Mouse (Mus musculus) splenic B cell, adult 2 months (primary cell): ENCODE results near the gene Dcaf12.
A peak's percentile ranks its signal among the peaks of the same experiment; 100 is the strongest.

Experiments used
- DNase-seq: peaks from one replicate; pipeline ENCODE4 v3.0.0-alpha.2; 2011; ENCODE audit warnings: low read depth, low spot score
- H3K27me3 ChIP-seq: 2 replicates; pipeline ENCODE4 v1.6.1; 2012; ENCODE audit warnings: mild to moderate bottlenecking, low read length, moderate library complexity, mixed read lengths; ENCODE audit not compliant: control insufficient read depth, poor library complexity, insufficient read depth, severe bottlenecking
- H3K36me3 ChIP-seq: 2 replicates; pipeline ENCODE4 v1.6.1; 2012; ENCODE audit warnings: mild to moderate bottlenecking, low read length, moderate library complexity, mixed read lengths; ENCODE audit not compliant: control insufficient read depth, poor library complexity, insufficient read depth, severe bottlenecking

Gene Dcaf12

DNA sequence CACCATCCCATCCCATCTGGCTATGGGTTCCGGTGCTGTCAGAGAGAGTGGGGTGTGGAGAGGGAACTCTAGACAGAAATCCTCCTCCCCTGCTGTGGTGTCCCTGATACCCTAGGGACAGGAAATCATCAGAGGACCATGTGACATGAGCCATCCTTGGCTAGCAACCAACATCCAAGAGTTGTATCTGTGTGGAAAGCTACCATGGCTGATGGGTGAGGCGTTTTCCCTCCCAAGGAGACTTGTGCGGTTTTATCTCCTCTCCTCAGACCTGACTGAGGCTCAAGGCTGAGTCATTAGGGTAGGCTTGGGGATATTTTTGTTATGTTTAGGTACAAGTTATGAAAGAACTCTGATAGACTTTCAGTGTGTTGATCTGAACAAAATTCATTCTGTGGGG, 16.4 kb upstream of the Dcaf12 start:
- H3K36me3 ChIP-seq = no peaks in the 10 kb centered on the region
- no peak for DNase-seq
- no peaks in the 10 kb centered on the region for H3K27me3 ChIP-seq

DNA sequence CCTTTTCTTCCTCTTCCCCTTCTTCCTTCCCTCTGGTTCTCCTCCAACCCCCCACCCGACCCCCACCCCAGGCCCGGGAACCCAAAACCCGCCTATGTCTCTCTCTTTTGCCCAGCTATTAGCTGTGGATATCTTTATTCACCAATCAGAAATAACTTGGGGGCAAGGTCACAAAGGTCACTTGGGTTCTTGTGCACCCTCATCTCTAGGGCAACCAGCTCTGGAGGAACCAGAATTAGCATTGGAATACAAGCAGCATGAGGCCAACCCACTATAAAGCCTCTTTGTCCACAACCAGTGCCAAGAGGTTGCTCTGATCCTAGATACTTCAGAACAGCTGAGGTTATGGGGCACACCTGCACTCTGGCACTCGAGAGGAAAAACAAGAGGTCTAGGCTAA, 14.8 kb upstream of the Dcaf12 start:
- DNase-seq = no peak
- Histone ChIP-seq H3K36me3 (no peaks in the 10 kb centered on the region), H3K27me3 (no peaks in the 10 kb centered on the region)

DNA sequence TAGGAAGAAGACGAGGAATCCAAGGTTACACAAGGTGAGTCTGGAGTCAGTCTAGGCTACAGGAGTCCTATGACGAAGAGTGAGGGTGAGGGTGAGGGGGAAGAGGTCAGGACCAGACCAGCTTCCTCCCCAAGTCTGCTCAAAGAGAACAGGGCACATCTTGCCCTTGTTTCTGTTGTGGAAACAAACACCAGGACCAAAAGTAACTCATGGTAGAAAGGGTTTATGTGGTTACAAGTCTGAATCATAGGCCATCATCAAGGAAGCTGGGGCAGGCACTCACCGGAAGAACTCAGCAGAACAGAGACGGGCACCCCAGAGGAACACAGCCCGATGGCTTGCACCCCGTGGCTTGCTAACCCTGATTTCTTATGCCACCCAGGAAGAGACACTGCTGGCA, 12.2 kb upstream of the Dcaf12 start:
- DNase-seq = no peak
- no peaks in the 10 kb centered on the region for H3K27me3 ChIP-seq
- no peaks in the 10 kb centered on the region for H3K36me3 ChIP-seq

DNA sequence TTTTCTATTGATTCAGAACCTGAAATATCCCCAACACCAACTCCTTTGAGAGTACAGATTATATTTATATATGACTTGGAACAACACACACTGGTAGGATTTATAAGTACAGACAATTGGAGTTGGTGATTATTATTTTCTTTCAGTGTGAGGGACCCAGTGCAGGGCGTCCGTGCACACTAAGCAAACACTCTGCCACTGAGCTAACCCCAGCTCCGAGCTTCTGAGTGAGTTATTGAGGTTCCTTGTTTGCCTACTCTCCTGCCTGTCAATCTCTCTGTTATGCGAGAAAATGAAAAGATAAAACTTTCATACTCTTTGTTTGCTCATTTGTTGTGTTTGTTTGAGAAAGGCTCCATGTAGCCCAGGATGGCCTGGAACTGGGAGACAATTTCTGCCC, 6.3 kb upstream of the Dcaf12 start:
- no peak for DNase-seq
- Histone ChIP-seq H3K36me3 (no peaks in the 10 kb centered on the region), H3K27me3 (no peaks in the 10 kb centered on the region)

DNA sequence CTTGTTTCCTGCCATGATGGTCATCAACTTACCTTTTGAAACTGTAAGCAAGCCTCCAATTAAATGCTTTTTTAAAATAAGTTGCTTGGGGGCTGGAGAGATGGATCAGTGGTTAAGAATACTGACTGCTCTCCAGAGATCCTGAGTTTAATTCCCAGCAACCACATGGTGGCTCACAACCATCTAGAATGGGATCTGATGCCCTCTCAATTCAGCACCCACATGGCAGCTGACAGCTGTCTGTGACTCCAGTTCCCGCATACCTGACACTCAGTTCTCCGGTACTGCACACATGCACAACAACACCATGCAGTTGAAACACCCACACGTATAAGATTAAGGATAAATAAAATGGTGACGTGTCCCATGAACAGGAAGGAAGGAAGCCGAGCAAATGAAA, 3.6 kb upstream of the Dcaf12 start:
- Histone ChIP-seq H3K27me3 (no peaks in the 10 kb centered on the region), H3K36me3 (no peaks in the 10 kb centered on the region)
- DNase-seq = no peak

DNA sequence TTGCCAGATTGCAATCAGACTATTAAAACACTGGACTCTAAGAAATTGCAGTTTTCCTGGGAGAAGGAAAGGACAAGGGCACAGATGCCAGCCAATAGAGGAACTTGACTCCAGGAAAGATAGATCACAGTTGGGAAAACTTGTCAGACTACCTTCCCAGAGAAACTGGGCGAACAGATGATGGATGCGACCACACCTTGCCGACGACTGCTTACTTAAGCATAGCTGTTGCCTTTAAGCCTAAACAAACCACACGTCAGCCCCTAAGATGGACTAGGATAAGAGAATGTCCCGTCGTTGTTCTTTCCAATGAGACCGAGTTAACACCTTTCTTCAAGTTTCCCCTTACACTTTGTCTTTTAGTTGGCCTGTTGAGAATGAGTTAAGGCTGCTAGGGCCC, 484 bp upstream of the Dcaf12 start:
- H3K27me3 ChIP-seq = no peaks in the 10 kb centered on the region
- DNase-seq = no peak

DNA sequence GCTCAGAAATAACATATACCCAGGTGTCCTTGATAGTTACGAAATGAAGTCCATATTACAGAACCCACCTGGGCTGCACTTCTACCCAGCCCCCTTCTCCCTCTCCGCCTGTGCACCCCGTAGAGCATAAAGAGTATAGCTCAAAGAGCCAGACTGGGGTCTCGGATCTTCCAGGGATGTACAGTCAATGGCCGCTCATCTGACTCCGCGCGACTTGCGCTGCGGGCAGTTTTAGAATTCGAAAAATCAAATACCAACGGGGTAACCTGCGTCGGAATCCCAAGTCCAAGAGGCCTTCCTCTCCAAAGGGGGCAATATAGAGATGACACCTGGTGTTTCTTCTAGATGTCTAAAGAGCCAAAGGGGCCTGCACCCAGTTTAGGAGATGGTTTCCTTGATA, 967 bp downstream of the Dcaf12 start:
- Histone ChIP-seq H3K27me3 (no peaks in the 10 kb centered on the region), H3K36me3 (peaks cover 4% of the 10 kb centered on the region)
- no peak for DNase-seq

More for the DNA sequence above, 484 bp upstream of the Dcaf12 start:
- H3K36me3 ChIP-seq = peaks cover 1% of the 10 kb centered on the region

DNA sequence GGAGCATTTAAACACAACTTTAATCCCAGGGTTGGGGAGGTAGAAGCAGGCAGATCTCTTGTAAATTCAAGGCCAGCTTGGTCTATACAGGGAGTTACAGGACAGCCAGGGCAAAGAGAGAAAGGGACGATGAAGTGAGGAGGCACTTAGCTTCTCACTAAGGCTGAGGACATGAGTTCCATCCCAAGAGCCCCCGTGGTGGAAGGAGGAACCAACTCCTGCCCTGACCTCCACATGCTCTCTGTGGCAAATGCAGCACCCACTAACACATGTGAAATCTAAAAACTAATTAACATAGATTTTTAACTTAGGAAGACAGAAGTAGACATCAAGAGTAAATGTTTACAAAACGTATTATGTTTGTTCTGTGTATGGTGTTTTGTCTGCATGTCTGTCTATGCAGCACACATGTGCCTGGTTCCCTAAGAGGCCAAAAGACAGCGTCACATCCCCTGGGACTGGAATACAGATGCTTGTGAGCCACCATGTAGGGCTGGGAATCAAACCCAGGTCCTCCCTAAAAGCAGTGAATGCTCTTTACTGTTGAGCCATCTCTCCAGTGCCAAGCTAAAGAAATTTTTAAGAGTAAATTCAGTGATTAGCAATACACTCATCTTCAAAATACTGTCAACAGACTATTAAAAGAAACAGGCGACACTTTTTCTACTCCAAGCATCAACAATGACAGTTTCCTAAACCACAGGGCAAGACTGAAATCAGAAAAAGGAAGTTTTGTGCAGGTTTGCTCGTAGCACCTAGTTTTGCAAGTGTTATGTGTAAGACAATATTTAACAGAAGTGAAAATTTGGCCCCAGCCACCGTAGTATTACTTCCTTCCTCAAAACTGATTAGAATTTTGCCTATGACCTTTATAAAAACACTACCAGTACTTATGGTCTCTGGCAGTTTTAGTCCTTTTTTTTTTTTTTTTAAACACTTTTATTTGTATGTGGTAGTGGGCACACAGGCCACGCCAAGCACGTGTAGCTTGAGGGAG, 3.8 kb downstream of the Dcaf12 start:
- Histone ChIP-seq H3K27me3 (no peaks in the 10 kb centered on the region), H3K36me3 (peaks cover 5% of the 10 kb centered on the region)
- DNase-seq = peak; percentile 90

DNA sequence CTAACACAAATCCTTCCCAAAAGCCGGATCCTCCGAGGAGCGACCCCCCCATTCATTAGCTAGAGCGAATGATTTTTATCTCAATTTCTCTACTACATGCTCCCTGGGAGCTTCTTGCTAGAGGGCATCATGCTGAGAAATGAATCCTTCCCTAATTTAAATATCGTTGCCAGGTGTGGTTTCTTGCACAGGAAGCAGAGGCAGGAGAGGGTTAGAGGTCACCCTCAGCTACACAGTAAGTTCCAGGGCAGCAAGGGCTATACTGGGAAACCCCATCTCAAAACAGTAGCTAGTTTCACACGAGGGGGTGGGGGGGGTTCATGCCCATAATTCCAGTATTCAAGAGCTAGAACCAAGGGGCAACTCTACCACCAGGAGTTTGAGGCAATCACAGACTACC, 7.3 kb downstream of the Dcaf12 start:
- peaks cover 4% of the 10 kb centered on the region for H3K36me3 ChIP-seq
- no peaks in the 10 kb centered on the region for H3K27me3 ChIP-seq
- DNase-seq = peak; percentile 65

DNA sequence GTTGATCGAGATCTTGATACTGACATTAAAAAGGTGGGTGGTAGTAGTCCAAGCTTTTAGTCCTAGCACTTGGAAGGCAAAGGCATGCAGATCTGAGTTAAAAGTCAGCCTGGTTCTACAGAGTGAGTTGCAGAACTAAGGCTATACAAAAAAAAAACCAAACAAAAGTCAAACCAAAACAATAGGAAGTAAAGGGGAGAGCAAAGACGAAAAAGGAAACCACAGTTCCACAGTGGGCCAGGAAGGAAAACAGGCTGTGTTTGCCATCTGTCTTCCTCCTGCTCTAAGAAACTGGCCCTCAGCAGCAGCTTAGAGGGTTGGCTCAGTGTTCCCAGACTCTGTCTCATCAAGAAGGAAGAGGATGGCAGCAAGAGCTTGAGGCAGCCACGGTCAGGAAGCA, 10.4 kb downstream of the Dcaf12 start:
- Histone ChIP-seq H3K36me3 (peaks cover 13% of the 10 kb centered on the region), H3K27me3 (no peaks in the 10 kb centered on the region)
- DNase-seq = no peak

DNA sequence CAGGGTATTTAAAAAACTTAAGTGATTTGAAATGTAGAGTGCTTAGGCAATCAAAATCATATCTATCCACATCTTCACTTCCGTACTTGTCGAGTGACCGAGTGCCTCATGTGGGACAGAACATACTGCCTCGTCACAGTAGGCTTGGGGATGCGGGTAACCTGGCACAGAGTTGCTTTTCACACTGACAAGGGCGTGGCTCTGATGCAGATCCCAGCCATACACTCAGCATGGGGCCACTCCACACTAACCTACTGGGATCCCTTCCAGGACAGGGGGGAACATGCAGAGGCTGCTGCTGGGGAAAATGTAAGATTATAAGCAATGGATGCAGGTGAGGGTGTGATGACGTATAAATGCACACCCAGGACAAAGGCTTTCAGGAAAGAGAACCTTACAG, 11.0 kb downstream of the Dcaf12 start:
- Histone ChIP-seq H3K36me3 (peaks cover 13% of the 10 kb centered on the region), H3K27me3 (no peaks in the 10 kb centered on the region)
- no peak for DNase-seq

DNA sequence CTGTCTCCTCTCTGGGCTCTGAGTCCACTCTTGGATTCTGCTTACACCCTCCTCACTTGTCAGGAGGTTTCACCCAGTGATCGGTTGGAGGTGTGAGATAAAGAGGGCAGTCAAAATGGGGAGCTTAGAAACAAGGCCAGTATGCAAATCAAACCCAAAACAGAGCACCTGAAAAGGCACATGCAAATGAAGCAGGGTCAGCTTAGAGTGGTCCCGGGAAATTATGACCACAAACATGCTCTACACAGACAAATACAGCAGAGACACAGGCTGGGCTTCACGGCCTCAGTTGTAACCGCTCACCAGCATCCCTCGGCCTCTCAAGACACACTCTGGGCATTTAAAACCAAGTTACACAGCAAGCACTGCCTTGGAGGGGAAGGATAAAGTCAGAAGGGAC, 15.7 kb downstream of the Dcaf12 start:
- Histone ChIP-seq H3K27me3 (no peaks in the 10 kb centered on the region), H3K36me3 (peaks cover 13% of the 10 kb centered on the region)
- no peak for DNase-seq

DNA sequence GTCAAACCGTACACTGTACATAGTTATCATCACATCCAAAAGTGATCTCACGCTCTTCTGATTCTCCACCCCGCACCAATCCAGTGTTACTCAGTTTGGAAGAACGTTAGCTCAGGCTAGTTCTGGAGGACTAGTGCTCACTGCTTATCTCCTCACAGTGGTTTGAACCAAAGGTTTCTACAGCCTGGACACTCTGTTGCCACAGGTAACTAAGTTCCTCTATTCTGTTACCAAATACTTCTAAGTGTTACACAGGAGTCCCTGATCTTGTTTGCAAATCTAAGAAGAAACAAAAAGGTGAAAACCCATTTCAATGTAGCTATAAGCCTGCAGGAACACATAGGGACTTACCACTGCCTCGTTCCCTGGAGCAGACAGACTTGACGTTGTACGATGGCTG, 18.7 kb downstream of the Dcaf12 start:
- peaks cover 16% of the 10 kb centered on the region for H3K36me3 ChIP-seq
- no peak for DNase-seq

DNA sequence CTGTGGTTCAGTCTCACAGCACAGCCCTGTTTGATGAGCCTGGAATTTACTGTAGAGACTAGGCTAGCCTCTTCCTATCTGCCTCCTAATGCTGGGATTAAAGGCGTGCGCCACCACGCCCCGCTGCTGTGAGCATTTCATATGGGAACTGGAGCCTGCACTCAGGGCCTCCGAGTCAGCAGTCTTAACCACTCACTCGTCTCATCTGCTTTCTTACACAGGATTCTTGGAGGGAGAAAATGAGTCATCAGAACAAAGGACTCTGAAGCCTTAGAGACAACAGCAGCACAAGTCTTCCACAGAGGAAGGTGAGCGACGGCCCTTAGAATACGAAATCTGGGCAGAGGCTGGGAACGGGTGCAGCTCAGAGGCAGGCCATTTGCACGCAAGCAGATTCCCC, 19.2 kb downstream of the Dcaf12 start:
- no peak for DNase-seq
- no peaks in the 10 kb centered on the region for H3K27me3 ChIP-seq
- peaks cover 12% of the 10 kb centered on the region for H3K36me3 ChIP-seq

More for the DNA sequence above, 18.7 kb downstream of the Dcaf12 start:
- H3K27me3 ChIP-seq = no peaks in the 10 kb centered on the region

DNA sequence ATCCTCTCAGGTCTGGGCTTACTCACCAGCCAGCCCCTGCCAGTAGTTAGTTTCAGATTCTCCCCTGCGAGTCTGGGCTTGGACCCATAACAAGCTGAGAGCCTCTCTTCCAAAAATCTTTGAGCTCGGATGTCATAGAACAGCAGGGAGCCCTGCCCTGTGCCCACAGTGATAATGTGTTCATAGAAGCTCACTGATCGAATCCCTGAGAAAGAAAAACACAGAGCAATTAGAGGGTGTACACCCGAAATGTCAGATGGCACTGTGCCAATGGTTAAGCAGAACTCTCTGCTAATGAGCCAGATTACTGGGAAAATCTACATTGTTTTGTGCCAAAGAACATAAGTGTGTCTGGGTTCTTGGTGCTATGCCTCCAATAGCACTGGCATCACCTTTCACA, 20.8 kb downstream of the Dcaf12 start:
- Histone ChIP-seq H3K36me3 (peaks cover 9% of the 10 kb centered on the region), H3K27me3 (no peaks in the 10 kb centered on the region)
- DNase-seq = no peak

DNA sequence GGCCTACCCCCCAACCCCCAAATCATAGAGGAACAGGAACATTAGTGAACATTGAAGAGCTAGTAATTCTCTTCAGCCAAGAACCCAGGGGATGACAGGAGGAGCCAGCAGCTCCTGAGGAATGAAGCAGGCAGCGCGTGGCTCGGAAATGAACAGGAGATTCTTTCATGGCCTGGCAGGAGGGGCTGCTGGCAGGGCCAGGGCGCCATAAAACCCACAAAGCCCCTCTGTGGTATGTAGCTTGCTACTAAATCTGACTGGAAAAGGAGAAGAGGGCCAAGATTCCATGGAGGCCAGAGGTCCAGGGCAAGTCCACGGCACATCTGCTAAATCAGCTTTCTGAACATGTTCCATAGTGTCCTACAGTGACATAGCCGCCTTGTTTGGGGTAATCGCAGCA, 24.9 kb downstream of the Dcaf12 start:
- H3K36me3 ChIP-seq = peaks cover 9% of the 10 kb centered on the region
- H3K27me3 ChIP-seq = no peaks in the 10 kb centered on the region
- no peak for DNase-seq
